Mouse (Mus musculus) forebrain, embryonic 16.5 days (tissue): ENCODE results near the gene Tbck. TPM values are rescaled to one million over a fixed set of nuclear protein-coding genes. Genes with fewer than 3 reads are reported as not detected.

Experiments used
- ATAC-seq: fragments of 200-750 bp; cut with Nextera tagmentation; 2 replicates; pipeline ENCODE4 v1.8.0; 2017; ENCODE audit warnings: mild to moderate bottlenecking, moderate library complexity
- H3K27ac ChIP-seq: fragments of 300-500 bp; sonication (generic); 2 replicates; pipeline ENCODE4 v1.5.1; 2014; ENCODE audit warnings: low read length, control low read depth
- H3K27me3 ChIP-seq: fragments of 300-500 bp; sonication (generic); replicated peaks from 2 replicates; pipeline ENCODE4 v1.6.1; 2014; ENCODE audit warnings: low read length; ENCODE audit not compliant: control insufficient read depth, insufficient read depth
- H3K36me3 ChIP-seq: fragments of 300-500 bp; sonication (generic); 2 replicates; pipeline ENCODE4 v1.6.1; 2014; ENCODE audit not compliant: control insufficient read depth, insufficient read depth
- H3K4me1 ChIP-seq: fragments of 300-500 bp; sonication (generic); replicated peaks from 2 replicates; pipeline ENCODE4 v1.6.1; 2014; ENCODE audit warnings: low read length; ENCODE audit not compliant: control insufficient read depth, insufficient read depth
- H3K4me2 ChIP-seq: fragments of 300-500 bp; sonication (generic); 2 replicates; pipeline ENCODE4 v1.6.1; 2014; ENCODE audit warnings: mild to moderate bottlenecking, low read length, control low read depth
- H3K4me3 ChIP-seq: fragments of 300-500 bp; sonication (generic); replicated peaks from 2 replicates; pipeline ENCODE4 v1.5.1; 2014; ENCODE audit warnings: mild to moderate bottlenecking, low read length, control low read depth
- H3K9ac ChIP-seq: fragments of 300-500 bp; sonication (generic); replicated peaks from 2 replicates; pipeline ENCODE4 v1.6.1; 2014; ENCODE audit warnings: low read depth, low read length, control low read depth
- H3K9me3 ChIP-seq: fragments of 300-500 bp; sonication (generic); 2 replicates; pipeline ENCODE4 v1.6.1; 2016; ENCODE audit warnings: low read length; ENCODE audit not compliant: control insufficient read depth
- WGBS: fragments of 180-500 bp; shearing (Covaris S2); extraction: QIAGEN DNeasy Blood & Tissue Kit; methylation state at CpG from one replicate; pipeline ENCODE4 v1.1.7; 2014; 5-methylcytosine and 5-hydroxymethylcytosine counted together
- polyA plus RNA-seq: library from polyadenylated mRNA; unstranded; fragments of >200 nt; fragmentation: Nextera tagmentation; extraction: Ambion mirVana; gene quantifications from 2 replicates; pipeline ENCODE4 v1.2.1, GENCODE M21; 2015

The Tbck gene
- polyA plus RNA-seq, 1 experiment from 2014 or later, result 35.9 TPM

DNA sequence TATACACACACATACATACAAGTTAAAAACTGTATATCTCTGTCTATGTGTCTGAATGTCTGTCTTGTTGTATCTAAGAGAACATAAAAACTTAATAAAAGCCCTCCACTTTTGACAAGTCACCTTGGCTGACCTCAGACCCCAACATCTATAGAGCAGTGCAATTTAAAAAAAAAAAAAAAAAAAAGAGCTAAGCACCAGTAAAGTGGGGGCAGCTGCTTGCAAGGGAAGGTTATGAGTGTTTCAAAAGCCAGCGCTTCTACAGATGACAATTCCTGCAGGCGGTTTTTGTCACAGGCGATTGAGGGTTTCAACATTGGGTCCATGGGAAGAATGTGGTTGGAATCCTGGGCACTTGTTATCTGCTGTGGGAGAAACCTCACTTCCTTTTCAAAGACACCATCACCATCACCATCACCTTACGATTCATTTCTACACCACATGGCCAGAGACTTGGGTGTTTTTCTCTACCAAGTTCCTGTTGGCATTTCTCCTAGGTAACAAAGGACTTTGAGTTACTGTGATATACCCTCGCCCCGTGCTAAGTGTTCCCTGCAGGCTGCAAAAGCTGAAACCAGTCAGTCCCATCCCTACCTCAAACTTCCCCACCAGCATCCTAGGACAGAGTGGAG lies 202.6 kb downstream of the Tbck start:
- Histone ChIP-seq H3K27me3 (no peaks in the 10 kb centered on the region), H3K27ac (no peak overlapping the region), H3K9me3 (no peaks in the 10 kb centered on the region), H3K4me2 (no peak overlapping the region), H3K4me1 (no peaks in the 10 kb centered on the region), H3K36me3 (no peaks in the 10 kb centered on the region), H3K9ac (no peak overlapping the region), H3K4me3 (no peak overlapping the region)
- WGBS, result 94% methylated on average over 6 of the region's 6 CpGs
- no peak for ATAC-seq

DNA sequence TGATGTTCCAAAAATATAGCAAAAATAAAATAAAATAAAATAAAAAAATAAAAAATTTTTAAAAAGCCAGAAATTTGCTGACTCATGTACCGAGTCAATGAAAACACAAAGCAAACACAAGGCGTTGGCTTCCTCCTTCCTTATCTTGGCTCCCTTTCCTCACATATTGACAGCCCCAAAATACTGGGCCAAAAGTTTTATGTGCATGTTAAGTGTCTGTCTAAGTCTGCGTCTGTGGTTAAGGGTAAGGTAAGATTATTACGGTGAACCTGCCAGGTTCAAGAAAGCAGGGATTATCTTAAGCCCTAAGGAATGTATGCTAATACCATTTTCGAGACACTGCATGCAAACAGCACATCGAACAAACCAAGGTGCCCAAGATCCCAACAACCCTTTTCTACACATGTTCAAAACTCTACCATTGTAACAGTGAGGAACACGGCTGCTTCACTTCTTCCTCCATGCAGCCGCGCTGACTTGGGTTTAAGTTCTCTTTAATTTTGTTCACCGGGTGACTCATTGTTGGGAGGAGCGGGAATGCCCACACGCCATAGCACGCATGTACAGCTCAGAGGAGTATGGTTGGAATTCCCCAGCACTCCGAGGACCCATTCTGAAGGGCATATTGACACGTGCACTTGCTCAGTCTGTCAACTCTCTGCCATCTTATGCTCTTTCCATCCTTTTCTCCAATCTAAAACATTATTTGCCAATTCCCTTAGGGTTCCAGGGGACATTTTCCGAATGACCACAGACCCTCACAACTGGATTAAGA lies 203.3 kb downstream of the Tbck start:
- Histone ChIP-seq H3K9ac (no peak overlapping the region), H3K4me1 (no peaks in the 10 kb centered on the region), H3K9me3 (no peaks in the 10 kb centered on the region), H3K27ac (no peak overlapping the region), H3K36me3 (no peaks in the 10 kb centered on the region), H3K27me3 (no peaks in the 10 kb centered on the region), H3K4me2 (no peak overlapping the region), H3K4me3 (no peak overlapping the region)
- ATAC-seq, result no peak
- 89% methylated on average over 16 of the region's 16 CpGs for WGBS

Other genes with a start within 250 kb of the Tbck start
- not detected in 2 replicates for gene Gimd1, start 54.3 kb upstream of the Tbck start, polyA plus RNA-seq
- gene Aimp1, start 226 bp downstream of the Tbck start, polyA plus RNA-seq, result 58.8 and 63.7 TPM in 2 replicates